Mouse (Mus musculus): Measurements from ENCODE around the gene Vps53.

DNA sequence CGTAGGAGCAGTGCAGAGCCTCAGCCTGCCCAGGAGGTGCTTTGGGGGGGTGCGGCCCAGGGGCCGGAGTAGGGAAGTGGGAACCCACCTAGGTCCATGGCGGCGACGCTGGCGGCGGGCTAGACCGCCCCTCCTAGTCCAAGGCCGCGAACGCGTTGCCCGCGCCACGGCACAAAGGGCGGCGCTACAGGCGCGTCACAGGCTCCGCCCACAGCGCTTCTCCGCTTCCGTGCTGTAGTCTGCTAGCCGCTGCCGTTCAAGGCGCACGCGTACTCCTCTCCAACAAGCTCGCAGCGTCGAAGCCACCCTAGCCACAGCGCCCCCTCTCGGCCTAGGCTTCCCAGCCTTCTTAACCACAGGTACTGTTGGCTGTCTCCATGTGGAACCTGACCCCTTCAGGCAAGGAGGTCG is 37.9 kb upstream of the Vps53 start, which contains the start of the genes Dbil5 and Gemin4:
- TF ChIP-seq CTCF (IDR thresholded peaks at IDR 0.05; ENCODE audit: borderline replicate concordance, insufficient read depth, low read length) (peak; percentile 99), POLR2A (IDR thresholded peaks at IDR 0.05; ENCODE audit: low read depth, low read length) (peak; percentile 88)
